Mouse (Mus musculus) intestine, postnatal 0 days (tissue): ENCODE data around the gene Adcy5. TPM values are rescaled to one million over a fixed set of nuclear protein-coding genes. Genes with fewer than 3 reads are reported as not detected.

ENCODE experiments used
- ATAC-seq: fragments of 200-750 bp; cut with Nextera tagmentation; 2 replicates; pipeline ENCODE4 v1.8.0; 2017; ENCODE audit warnings: mild to moderate bottlenecking, moderate TSS enrichment, moderate library complexity
- H3K27ac ChIP-seq: fragments of 300-500 bp; sonication (generic); 2 replicates; pipeline ENCODE4 v1.5.1; 2014; ENCODE audit warnings: mild to moderate bottlenecking, low read depth, low read length, moderate library complexity
- H3K27me3 ChIP-seq: fragments of 300-500 bp; sonication (generic); replicated peaks from 2 replicates; pipeline ENCODE4 v1.6.1; 2014; ENCODE audit warnings: low read length, mixed read lengths; ENCODE audit not compliant: control insufficient read depth, insufficient read depth
- H3K36me3 ChIP-seq: fragments of 300-500 bp; sonication (generic); 2 replicates; pipeline ENCODE4 v1.6.1; 2014; ENCODE audit warnings: mild to moderate bottlenecking, moderate library complexity; ENCODE audit not compliant: control insufficient read depth, insufficient read depth
- H3K4me1 ChIP-seq: fragments of 300-500 bp; sonication (generic); replicated peaks from 2 replicates; pipeline ENCODE4 v1.6.1; 2014; ENCODE audit warnings: antibody characterized with exemption, low read length, mixed read lengths; ENCODE audit not compliant: control insufficient read depth, insufficient read depth
- H3K4me2 ChIP-seq: fragments of 300-500 bp; sonication (generic); replicated peaks from 2 replicates; pipeline ENCODE4 v1.6.1; 2014; ENCODE audit warnings: low read depth, mild to moderate bottlenecking, moderate library complexity
- H3K4me3 ChIP-seq: fragments of 300-500 bp; sonication (generic); 2 replicates; pipeline ENCODE4 v1.5.1; 2014; ENCODE audit warnings: low read depth, low read length
- H3K9ac ChIP-seq: fragments of 300-500 bp; sonication (generic); 2 replicates; pipeline ENCODE4 v1.6.1; 2014; ENCODE audit warnings: mild to moderate bottlenecking, low read depth, low read length
- H3K9me3 ChIP-seq: fragments of 300-500 bp; sonication (generic); 2 replicates; pipeline ENCODE4 v1.6.1; 2016; ENCODE audit warnings: mixed run types; ENCODE audit not compliant: control insufficient read depth
- CTCF ChIP-seq: sonication (generic); IDR thresholded peaks from 2 replicates; pipeline ENCODE4 v1.5.1; 2016; ENCODE audit warnings: low read depth, mild to moderate bottlenecking, control low read depth, antibody characterized with exemption, moderate library complexity
- WGBS: fragments of 180-500 bp; shearing (Covaris S2); extraction: QIAGEN DNeasy Blood & Tissue Kit; methylation state at CpG from one replicate; pipeline ENCODE4 v1.1.7; 2014; 5-methylcytosine and 5-hydroxymethylcytosine counted together
- polyA plus RNA-seq: library from polyadenylated mRNA; unstranded; fragments of >200 nt; fragmentation: Nextera tagmentation; extraction: Ambion mirVana; gene quantifications from 2 replicates; pipeline ENCODE4 v1.2.1, GENCODE M21; 2015

Adcy5 gene
- polyA plus RNA-seq = 1.8 and 2.0 TPM in 2 replicates

GRCm38 (mm10) chr16:35154641-35155390 lies at the start of gene Adcy5:
TSS of gene Adcy5 (plus strand) at chr16:35154877.
- Histone ChIP-seq H3K9ac (peak within 1 kb of the TSS; percentile 53), H3K4me1 (no peaks in the 10 kb centered on the region), H3K9me3 (no peaks in the 10 kb centered on the region), H3K27me3 (peaks cover 59% of the 10 kb centered on the region), H3K4me3 (peak within 1 kb of the TSS; percentile 68), H3K4me2 (peak within 1 kb of the TSS; percentile 93), H3K27ac (peak within 1 kb of the TSS; percentile 54), H3K36me3 (no peaks in the 10 kb centered on the region)
- no peak for TF ChIP-seq CTCF
- WGBS = under 1% methylated on average over 75 of the region's 104 CpGs
- ATAC-seq = peak; percentile 40

- 88% methylated on average over 6 of the region's 6 CpGs for WGBS
- ATAC-seq = no peak
- H3K4me1 ChIP-seq = no peaks in the 10 kb centered on the region
- no peak overlapping the region for H3K4me3 ChIP-seq
- TF ChIP-seq CTCF = no peak
- peaks cover 18% of the 10 kb centered on the region; the same call in 1 of the 2 replicates for H3K36me3 ChIP-seq
- no peak overlapping the region for H3K9ac ChIP-seq
- H3K27ac ChIP-seq = no peak overlapping the region
- H3K27me3 ChIP-seq = no peaks in the 10 kb centered on the region
- no peak overlapping the region for H3K4me2 ChIP-seq
- H3K9me3 ChIP-seq = no peaks in the 10 kb centered on the region
Observed at GRCm38 (mm10) chr16:35107985-35108384, 46.7 kb upstream of the Adcy5 start.

GRCm38 (mm10) chr16:35109156-35109555 lies 45.5 kb upstream of the Adcy5 start:
- Histone ChIP-seq H3K9me3 (no peaks in the 10 kb centered on the region), H3K36me3 (peaks cover 14% of the 10 kb centered on the region; the same call in 1 of the 2 replicates), H3K27me3 (no peaks in the 10 kb centered on the region), H3K4me2 (no peak overlapping the region), H3K4me1 (no peaks in the 10 kb centered on the region), H3K27ac (no peak overlapping the region; the same call in 1 of the 2 replicates), H3K4me3 (no peak overlapping the region), H3K9ac (no peak overlapping the region)
- 64% methylated on average over 8 of the region's 8 CpGs for WGBS
- ATAC-seq = no peak
- TF ChIP-seq CTCF = no peak

- Histone ChIP-seq H3K9ac (no peak overlapping the region), H3K9me3 (no peaks in the 10 kb centered on the region), H3K4me1 (no peaks in the 10 kb centered on the region), H3K4me3 (no peak overlapping the region), H3K27me3 (no peaks in the 10 kb centered on the region), H3K4me2 (no peak overlapping the region), H3K27ac (no peak overlapping the region; the same call in 1 of the 2 replicates), H3K36me3 (peaks cover 14% of the 10 kb centered on the region; the same call in 1 of the 2 replicates)
- no peak for ATAC-seq
- TF ChIP-seq CTCF = no peak
- 54% methylated on average over 7 of the region's 7 CpGs for WGBS
Observed at GRCm38 (mm10) chr16:35109656-35110291, 44.9 kb upstream of the Adcy5 start.

- no peaks in the 10 kb centered on the region for H3K27me3 ChIP-seq
- TF ChIP-seq CTCF = peak; percentile 98
- no peak overlapping the region for H3K4me2 ChIP-seq
- no peak overlapping the region for H3K27ac ChIP-seq
- 37% methylated on average over 10 of the region's 10 CpGs for WGBS
- H3K4me1 ChIP-seq = no peaks in the 10 kb centered on the region
- H3K4me3 ChIP-seq = no peak overlapping the region
- H3K9me3 ChIP-seq = no peaks in the 10 kb centered on the region
- H3K36me3 ChIP-seq = peaks cover 14% of the 10 kb centered on the region; the same call in 1 of the 2 replicates
- H3K9ac ChIP-seq = no peak overlapping the region
- ATAC-seq = peak; percentile 75
Observed at GRCm38 (mm10) chr16:35110410-35111142, 44.1 kb upstream of the Adcy5 start.

GRCm38 (mm10) chr16:35111143-35111620 lies 43.5 kb upstream of the Adcy5 start:
- Histone ChIP-seq H3K27me3 (no peaks in the 10 kb centered on the region), H3K9ac (no peak overlapping the region), H3K27ac (no peak overlapping the region), H3K9me3 (no peaks in the 10 kb centered on the region), H3K4me2 (no peak overlapping the region), H3K36me3 (peaks cover 11% of the 10 kb centered on the region; the same call in 1 of the 2 replicates), H3K4me1 (no peaks in the 10 kb centered on the region), H3K4me3 (no peak overlapping the region)
- WGBS = 66% methylated on average over 8 of the region's 8 CpGs
- TF ChIP-seq CTCF = peak; percentile 56
- ATAC-seq = peak; percentile 13; the same call in 1 of the 2 replicates
